Mouse (Mus musculus) neutrophil, adult 5-6 weeks (primary cell): ENCODE data around the gene Cdk17. TPM values are rescaled to one million over a fixed set of nuclear protein-coding genes. Genes with fewer than 3 reads are reported as not detected.

Source experiments
- ATAC-seq: fragments of 151-379, 151-347 bp; 2 replicates; pipeline ENCODE4 v1.8.0; 2017; ENCODE audit warnings: mild to moderate bottlenecking, moderate TSS enrichment; ENCODE audit not compliant: insufficient number of reproducible peaks, poor library complexity, low FRiP score, severe bottlenecking; ENCODE audit errors: extremely low read depth
- total RNA-seq: library from RNA; stranded (forward); fragments of 200-1000 nt; gene quantifications from 2 replicates; pipeline ENCODE4 v1.2.3, GENCODE M21; 2017

Gene Cdk17
- total RNA-seq, 1 experiment from 2014 or later, result 126 TPM

- no peak for ATAC-seq
Measured at GRCm38 (mm10) chr10:93294547-93295219, 134.0 kb downstream of the Cdk17 start.

DNA sequence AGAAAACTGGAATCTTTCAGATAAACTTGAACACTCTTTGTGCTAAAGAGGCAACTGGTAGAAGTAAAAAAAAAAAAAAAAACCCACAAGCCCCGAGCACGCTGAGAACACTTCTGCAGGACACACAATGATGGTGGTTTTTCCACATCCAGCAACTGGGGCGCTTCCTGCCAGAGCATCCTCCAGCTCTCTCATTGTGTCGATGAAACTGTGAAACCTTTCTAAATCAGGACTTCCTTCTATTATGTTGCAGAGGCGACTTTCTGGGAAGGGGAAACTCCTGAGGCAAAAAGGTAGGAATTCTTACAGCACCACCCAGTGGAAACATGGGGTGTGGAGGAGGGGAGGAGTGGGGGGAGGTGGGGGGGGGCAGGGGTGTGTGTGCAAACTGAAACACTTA lies 137.1 kb downstream of the Cdk17 start:
- no peak for ATAC-seq

GRCm38 (mm10) chr10:93298208-93298607 lies 137.5 kb downstream of the Cdk17 start:
- no peak for ATAC-seq

DNA sequence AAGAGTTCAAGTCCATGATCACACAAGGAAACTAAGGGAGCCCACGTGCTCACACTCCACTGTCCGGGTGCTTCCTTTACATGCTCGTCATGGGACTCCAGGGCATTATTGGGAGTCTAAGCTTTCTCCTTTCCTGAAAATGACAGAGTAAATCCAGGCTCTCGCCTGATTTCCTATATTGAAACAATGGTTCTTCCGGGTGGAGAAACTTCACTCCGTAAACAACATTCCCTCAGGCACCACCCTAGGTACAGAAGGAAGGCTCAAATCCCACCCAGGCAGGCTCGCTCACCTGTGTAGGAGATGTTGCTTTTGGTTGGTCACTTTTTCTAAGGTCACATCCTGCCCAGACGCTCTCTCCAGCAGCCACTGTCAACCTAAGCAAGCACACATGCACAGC lies 141.2 kb downstream of the Cdk17 start:
- no peak for ATAC-seq

GRCm38 (mm10) chr10:93303231-93303630 lies 142.6 kb downstream of the Cdk17 start:
- ATAC-seq, result no peak

- no peak for ATAC-seq
Measured at GRCm38 (mm10) chr10:93305946-93306345, 145.3 kb downstream of the Cdk17 start.

- ATAC-seq, result no peak
Measured at GRCm38 (mm10) chr10:93306367-93306766, 145.7 kb downstream of the Cdk17 start.

DNA sequence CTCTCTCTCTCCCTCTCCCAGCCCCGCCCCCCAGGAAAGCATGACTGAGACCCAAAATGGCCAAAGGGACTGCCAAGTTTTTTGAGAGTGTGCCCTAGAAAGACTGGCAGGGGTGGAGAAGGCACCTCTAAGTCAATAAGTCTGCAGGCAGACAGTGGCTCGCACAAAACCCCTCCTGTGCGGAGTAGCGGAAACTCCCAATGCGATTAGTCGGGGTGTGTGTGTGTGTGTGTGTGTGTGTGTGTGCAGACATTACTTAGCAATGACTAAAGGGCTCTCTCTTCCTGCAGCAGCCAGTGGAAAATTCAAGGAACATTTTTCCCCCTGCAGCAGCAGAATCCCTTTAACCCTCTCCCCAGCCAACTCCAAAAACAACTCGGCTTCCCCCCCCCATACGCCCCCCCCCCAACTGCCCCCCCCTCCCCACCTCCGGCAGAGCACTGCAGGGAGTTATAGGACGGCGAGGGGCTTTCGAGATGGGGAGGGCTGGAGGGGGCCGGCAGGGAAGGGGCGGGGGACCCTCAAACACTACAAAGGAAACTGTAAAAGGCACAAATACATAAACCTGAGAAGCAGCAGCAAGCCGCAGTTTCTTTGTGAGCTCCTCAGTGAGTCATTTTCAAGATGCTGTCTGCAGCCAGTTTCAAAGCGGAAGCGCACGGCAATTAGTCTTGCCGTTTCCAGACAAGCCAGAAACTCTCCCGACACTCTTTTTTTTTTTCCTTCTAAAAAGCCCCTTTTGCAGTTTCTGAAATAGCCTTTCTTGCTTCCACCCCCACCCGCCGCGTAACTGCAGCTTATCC lies 148.7 kb downstream of the Cdk17 start:
- ATAC-seq, result peak; percentile 47; the same call in 1 of the 2 replicates

DNA sequence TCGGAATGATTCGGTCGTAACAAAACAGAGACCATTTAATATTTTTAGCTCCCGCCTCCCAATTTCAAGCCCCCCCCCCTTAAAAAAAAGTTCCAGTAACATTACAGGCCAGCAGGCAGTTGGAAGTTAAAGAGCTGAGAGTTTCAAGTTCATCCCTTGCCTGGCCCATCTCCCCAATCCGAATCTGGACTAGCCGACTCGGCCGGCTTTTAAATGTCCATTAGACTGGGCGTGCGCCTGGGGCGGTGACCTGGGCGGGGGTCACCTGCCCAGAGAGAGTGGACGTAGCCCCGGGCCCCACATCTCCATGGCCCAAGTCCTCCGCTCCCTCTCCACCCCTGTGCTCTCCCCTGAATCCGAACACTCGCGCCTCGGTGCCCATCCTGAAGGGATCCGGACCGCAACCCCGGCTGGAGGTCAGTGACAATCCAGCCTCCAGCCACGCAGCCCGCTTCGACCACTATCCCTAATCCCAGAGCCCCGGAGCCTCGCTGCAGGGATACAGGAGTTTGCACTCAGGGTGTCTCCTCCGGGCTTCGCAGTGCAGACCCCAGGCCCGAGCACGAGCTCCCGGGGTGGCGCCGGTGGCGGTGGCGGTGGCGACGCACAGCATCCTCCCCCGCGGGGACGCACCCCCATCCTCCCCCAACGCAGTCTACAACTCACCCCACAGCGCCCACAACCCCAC lies 149.4 kb downstream of the Cdk17 start:
- 0 out of 2 replicates have a peak, but pooled peaks have one; percentile 17 for ATAC-seq

GRCm38 (mm10) chr10:93310721-93311411 lies 150.2 kb downstream of the Cdk17 start, which contains the start of gene Elk3:
TSS of gene Elk3 (minus strand) at chr10:93311135.
- ATAC-seq, result peak; percentile 69

DNA sequence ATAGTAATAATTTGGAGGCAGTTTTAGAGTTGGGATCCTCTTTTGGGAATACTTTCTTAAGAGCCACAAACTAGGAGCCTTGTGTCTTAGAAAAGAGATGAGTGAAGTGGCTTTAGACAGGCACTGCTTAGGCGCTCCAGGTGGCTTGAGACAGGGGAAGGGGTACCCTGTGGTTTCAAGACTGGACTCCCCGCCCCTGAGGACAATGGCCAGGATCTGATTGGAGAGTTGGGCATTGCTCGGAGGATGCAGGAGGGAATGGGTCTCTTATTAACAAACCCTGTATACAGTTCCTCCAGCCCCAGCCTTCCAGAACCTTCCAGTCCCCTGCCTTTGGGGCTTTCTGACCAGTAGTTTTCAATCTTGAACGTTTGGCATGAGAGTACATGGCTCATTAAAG lies 150.9 kb downstream of the Cdk17 start:
- no peak for ATAC-seq

Other genes starting within 250 kb of the Cdk17 start
- 1.9 and 2.1 TPM in 2 replicates for gene Cfap54, start 79.3 kb upstream of the Cdk17 start, total RNA-seq
- 17.2 and 22.2 TPM in 2 replicates for gene Elk3, start 150.3 kb downstream of the Cdk17 start, total RNA-seq